Mouse (Mus musculus): Measurements from ENCODE around the gene Birc6. TPM values are rescaled to one million over a fixed set of nuclear protein-coding genes. Genes with fewer than 3 reads are reported as not detected.

Birc6 gene
- polyA plus RNA-seq, 1 experiment from 2014 or later: 108 TPM

DNA sequence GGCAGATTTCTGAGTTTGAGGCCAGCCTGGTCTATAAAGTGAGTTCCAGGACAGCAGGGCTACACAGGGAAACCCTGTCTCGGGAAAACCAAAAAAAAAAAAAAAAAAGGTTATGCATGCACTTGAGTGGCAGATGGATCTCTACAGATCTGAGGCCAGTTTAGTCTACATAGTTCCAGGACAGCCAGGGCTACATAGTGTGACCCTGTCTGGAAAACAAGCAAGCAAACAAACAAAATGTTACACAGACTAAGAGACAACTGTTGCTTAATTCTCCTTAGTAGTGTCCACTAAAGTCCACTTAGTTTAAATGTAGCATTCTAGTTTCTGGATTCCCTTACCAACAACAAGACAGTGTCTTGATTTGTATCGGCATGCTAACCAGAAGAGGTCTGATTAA lies 2.0 kb upstream of the Birc6 start:
- Histone ChIP-seq H3K36me3 (no peaks in the 10 kb centered on the region), H3K4me1 (peaks cover 20% of the 10 kb centered on the region), H3K27me3 (no peaks in the 10 kb centered on the region), H3K9me3 (no peaks in the 10 kb centered on the region), H3K4me3 (no peak overlapping the region), H3K27ac (replicated peaks) (no peak overlapping the region), H3K4me2 (replicated peaks) (no peak overlapping the region), H3K9ac (replicated peaks) (no peak overlapping the region)
- WGBS: 86% methylated on average over 2 of the region's 2 CpGs
- ATAC-seq (ENCODE audit: low FRiP score, low read depth): no peak

DNA sequence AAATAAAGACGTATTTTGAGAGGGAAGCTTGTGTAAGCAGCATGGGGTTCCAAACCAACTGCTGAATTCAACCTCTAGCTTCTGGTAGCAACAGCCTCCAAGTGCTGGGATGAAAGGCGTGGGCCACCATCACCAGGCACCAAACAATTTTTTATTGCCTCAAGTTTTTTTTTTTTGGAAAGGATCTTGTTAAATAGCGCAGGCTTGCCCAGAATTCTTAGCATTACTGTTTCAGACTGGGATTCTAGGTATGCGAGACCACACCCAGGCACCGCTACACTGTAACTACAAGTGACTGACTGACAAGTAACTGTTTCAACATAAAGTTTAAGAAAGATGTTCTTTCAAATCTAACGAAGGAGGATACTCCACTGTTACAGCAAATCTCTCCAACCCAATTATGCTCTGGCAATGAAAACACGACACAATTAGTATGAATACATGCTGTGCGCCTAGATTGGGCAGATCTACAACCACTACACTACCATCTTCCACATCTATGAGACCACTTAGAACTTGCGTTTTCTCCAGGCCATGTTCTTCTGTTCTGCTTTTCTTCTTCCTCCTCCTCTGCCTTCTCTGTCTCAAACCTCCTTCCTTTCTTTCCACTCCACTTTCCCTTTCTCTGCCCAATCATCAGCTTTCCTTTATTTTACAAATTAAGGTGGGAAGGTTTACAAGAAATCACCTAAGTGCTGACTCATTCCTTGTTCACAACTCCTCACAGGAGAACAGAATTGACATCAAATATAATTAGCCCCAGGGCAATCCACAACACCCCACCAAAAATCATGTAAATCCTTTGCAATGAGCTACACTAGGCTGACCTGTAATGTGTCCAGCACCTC lies 1.1 kb upstream of the Birc6 start:
- H3K36me3 ChIP-seq: no peaks in the 10 kb centered on the region
- H3K4me1 ChIP-seq: peaks cover 20% of the 10 kb centered on the region
- no peaks in the 10 kb centered on the region for H3K27me3 ChIP-seq
- peak overlapping the region; percentile 95 for H3K27ac ChIP-seq (replicated peaks)
- no peaks in the 10 kb centered on the region for H3K9me3 ChIP-seq
- peak overlapping the region; percentile 61 for H3K4me2 ChIP-seq (replicated peaks)
- H3K4me3 ChIP-seq: peak overlapping the region; percentile 97
- peak overlapping the region; percentile 74 for H3K9ac ChIP-seq (replicated peaks)
- ATAC-seq (ENCODE audit: low FRiP score, low read depth): peak; percentile 0; the same call in 1 of the 2 replicates
- WGBS: 89% methylated on average over 9 of the region's 9 CpGs

DNA sequence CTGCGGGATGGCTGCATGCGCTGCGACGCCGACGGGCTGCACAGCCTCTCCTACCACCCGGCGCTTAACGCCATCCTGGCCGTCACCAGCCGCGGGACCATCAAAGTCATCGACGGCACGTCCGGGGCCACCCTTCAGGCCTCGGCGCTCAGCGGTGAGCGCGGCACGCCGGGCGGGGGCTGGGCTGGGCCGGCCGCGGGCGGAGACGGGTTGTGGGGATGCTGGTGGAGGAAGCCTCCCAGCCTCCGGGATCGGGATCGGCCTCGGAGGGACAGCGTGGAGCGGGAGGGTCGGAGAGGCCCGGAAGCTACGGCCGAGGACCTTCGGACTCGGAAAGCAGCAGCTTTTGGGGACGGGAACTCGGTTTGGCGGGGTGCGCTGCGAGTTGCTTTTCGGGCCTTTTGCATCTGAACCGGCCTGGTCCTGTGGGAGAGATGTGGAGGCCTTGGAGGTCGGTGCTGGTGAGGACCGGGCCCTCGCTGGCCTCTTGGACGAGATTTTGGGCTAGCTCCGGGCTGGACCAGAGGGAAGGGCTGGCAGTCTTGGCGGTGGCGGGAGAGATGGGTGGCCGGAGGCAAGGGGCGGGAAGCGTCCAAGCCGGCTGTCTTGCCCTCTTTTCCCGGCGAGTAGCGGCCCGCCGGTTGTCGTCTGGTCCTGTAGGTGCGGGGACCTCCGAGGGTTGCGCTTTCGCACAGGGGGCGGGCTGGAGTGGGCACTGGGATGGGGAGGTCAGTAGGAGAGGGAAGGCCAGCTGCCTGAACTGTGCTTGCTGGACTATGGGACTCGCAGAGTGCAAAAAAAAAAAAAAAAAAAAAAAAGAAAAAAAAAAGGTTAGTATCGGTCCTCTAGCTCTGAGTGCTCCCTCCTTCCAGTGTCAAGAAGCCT lies 795 bp downstream of the Birc6 start:
- peaks cover 20% of the 10 kb centered on the region for H3K4me1 ChIP-seq
- no peaks in the 10 kb centered on the region for H3K9me3 ChIP-seq
- peak overlapping the region; percentile 88 for H3K4me2 ChIP-seq (replicated peaks)
- no peaks in the 10 kb centered on the region for H3K36me3 ChIP-seq
- under 1% methylated on average over 72 of the region's 72 CpGs for WGBS
- H3K27ac ChIP-seq (replicated peaks): peak overlapping the region; percentile 99
- H3K27me3 ChIP-seq: no peaks in the 10 kb centered on the region
- peak overlapping the region; percentile 97 for H3K4me3 ChIP-seq
- ATAC-seq (ENCODE audit: low FRiP score, low read depth): peak; percentile 68
- H3K9ac ChIP-seq (replicated peaks): peak overlapping the region; percentile 98

DNA sequence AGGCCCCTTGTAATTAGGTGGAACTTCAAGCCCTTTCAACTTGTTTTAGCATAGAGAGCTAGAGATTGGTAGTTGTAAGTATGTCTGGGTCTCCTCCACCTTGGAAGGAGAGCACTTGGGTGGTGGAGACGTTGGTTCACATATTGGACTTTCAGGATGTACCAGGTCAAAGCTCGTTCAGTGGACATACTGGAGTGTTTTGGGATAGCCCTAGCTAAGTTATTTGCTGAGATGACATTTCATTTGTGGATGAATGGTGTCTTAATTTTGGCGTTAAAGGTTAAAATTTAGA lies 1.4 kb downstream of the Birc6 start:
- Histone ChIP-seq H3K9me3 (no peaks in the 10 kb centered on the region), H3K27me3 (no peaks in the 10 kb centered on the region), H3K4me3 (peak overlapping the region; percentile 97), H3K9ac (replicated peaks) (peak overlapping the region; percentile 98), H3K27ac (replicated peaks) (peak overlapping the region; percentile 99; the same call in 1 of the 2 replicates), H3K4me1 (peaks cover 20% of the 10 kb centered on the region), H3K36me3 (no peaks in the 10 kb centered on the region), H3K4me2 (replicated peaks) (peak overlapping the region; percentile 88)
- no peak for ATAC-seq (ENCODE audit: low FRiP score, low read depth)
- WGBS: 19% methylated on average over 3 of the region's 3 CpGs

DNA sequence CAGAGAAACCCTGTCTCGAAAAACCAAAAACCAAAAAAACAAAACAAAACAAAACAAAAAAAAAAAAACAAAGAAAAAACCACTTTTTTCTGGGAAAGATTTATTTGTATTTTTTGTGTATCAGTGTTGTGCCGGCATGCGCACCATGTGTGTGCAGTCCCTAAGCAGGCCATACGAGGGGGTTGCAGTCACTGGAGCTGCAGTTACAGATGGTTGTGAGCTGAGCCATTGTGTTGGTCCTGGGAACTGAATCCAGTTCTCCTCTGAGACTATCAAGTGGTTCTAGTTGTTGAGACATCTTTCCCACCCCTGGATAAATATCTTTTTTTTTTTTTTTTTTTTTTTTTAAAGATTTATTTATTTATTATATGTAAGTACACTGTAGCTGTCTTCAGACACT lies 6.9 kb downstream of the Birc6 start:
- ATAC-seq (ENCODE audit: low FRiP score, low read depth): no peak
- 88% methylated on average over 4 of the region's 4 CpGs for WGBS
- H3K4me1 ChIP-seq: peaks cover 9% of the 10 kb centered on the region

DNA sequence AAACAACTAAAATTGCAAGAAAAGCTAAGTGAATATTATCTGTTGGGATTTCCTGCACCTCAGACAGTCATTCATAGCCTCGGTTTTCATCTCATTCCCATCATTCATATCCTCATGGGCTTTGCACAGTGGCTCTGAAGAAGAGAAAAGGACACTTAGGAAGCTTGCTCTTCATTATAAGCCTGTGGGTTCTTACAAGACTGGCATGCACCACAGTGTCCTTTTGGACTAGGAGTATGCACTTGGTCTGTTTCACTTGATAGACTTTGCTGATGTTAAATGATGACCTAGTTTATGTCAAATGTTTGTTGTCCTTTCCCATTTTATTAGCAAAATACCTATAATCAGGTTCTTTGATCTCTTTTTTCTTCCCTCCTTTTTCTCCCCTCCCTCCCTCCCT lies 9.4 kb downstream of the Birc6 start:
- no peak overlapping the region for H3K4me2 ChIP-seq (replicated peaks)
- H3K27ac ChIP-seq (replicated peaks): no peak overlapping the region
- H3K4me1 ChIP-seq: no peaks in the 10 kb centered on the region
- H3K36me3 ChIP-seq: no peaks in the 10 kb centered on the region
- H3K9me3 ChIP-seq: no peaks in the 10 kb centered on the region
- H3K4me3 ChIP-seq: no peak overlapping the region
- no peak overlapping the region for H3K9ac ChIP-seq (replicated peaks)
- WGBS: 79% methylated on average over 1 of the region's 1 CpGs
- H3K27me3 ChIP-seq: no peaks in the 10 kb centered on the region
- no peak for ATAC-seq (ENCODE audit: low FRiP score, low read depth)

More for the DNA sequence above, 6.9 kb downstream of the Birc6 start:
- H3K9me3 ChIP-seq: no peaks in the 10 kb centered on the region
- no peak overlapping the region for H3K9ac ChIP-seq (replicated peaks)
- no peak overlapping the region for H3K27ac ChIP-seq (replicated peaks)
- H3K36me3 ChIP-seq: no peaks in the 10 kb centered on the region
- H3K4me3 ChIP-seq: no peak overlapping the region
- no peak overlapping the region for H3K4me2 ChIP-seq (replicated peaks)
- H3K27me3 ChIP-seq: no peaks in the 10 kb centered on the region

DNA sequence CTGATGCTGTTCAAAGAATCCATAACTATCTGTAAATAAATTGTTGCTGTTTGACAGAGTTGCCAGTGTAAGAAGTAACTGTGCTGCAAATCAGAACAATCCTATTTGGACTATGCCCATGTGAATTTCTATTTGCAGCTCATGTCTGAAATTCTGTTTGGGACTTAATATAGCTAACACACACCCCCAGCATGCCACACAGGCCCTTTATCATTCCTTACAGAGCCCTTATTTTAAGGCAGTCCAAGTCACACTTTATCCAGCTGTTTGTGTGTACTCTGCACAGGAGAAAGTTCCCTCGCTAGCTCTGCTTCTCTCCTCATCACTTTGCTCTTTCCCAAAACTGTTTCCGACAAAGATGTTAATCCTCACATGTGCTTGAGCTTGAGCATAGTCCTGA lies 15.5 kb downstream of the Birc6 start:
- H3K4me1 ChIP-seq: no peaks in the 10 kb centered on the region
- H3K4me2 ChIP-seq (replicated peaks): no peak overlapping the region
- H3K9me3 ChIP-seq: no peaks in the 10 kb centered on the region
- H3K9ac ChIP-seq (replicated peaks): no peak overlapping the region
- H3K4me3 ChIP-seq: no peak overlapping the region
- no peak for ATAC-seq (ENCODE audit: low FRiP score, low read depth)
- WGBS: 93% methylated on average over 2 of the region's 2 CpGs
- H3K36me3 ChIP-seq: peaks cover 27% of the 10 kb centered on the region
- H3K27me3 ChIP-seq: no peaks in the 10 kb centered on the region
- H3K27ac ChIP-seq (replicated peaks): no peak overlapping the region

DNA sequence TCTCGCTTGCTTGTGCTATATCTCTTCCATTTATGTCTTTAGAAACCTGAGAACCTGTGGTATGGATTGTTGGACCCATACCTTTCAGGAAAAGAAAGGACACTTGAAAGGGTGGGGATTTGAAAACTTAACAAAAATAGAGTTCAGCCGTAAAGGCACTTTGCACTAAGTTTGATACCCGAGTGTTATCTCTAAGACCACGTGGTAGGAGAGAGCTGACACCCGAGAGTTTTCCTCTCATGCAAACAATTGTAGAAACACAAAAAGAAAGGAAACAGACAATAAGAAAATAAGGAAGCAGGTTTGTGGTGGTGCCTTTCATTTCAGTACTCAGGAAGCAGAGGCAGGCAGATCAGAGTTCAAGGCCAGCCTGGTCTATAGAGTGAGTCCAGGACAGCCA lies 26.0 kb downstream of the Birc6 start:
- H3K9me3 ChIP-seq: no peaks in the 10 kb centered on the region
- peaks cover 10% of the 10 kb centered on the region for H3K36me3 ChIP-seq
- no peaks in the 10 kb centered on the region for H3K27me3 ChIP-seq
- H3K4me2 ChIP-seq (replicated peaks): no peak overlapping the region
- no peak for ATAC-seq (ENCODE audit: low FRiP score, low read depth)
- no peak overlapping the region for H3K9ac ChIP-seq (replicated peaks)
- 91% methylated on average over 5 of the region's 5 CpGs for WGBS
- no peak overlapping the region for H3K27ac ChIP-seq (replicated peaks)
- no peaks in the 10 kb centered on the region for H3K4me1 ChIP-seq
- H3K4me3 ChIP-seq: no peak overlapping the region

DNA sequence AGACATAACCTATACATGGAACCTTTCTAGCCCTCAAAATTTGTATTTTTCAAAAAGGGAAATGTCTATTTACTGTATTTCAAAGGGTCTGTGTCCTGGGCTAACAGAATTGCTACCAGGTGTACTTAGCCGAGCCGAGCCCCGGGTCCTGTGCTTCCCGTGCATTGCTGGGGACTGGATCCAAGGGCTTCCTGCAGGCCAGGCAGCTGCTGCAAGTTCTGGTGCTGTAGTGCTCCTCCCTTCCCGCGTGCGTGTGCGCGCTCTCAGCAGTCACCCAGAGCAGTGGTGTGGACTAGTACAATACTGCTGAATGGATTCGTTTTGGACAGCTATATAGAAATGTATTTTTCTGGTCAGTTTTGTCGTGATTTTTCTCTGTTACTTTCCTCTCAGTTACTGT lies 31.8 kb downstream of the Birc6 start:
- no peak overlapping the region for H3K4me3 ChIP-seq
- peaks cover 24% of the 10 kb centered on the region for H3K36me3 ChIP-seq
- WGBS: 92% methylated on average over 11 of the region's 11 CpGs
- no peak for ATAC-seq (ENCODE audit: low FRiP score, low read depth)
- no peak overlapping the region for H3K27ac ChIP-seq (replicated peaks)
- H3K27me3 ChIP-seq: no peaks in the 10 kb centered on the region
- H3K4me1 ChIP-seq: no peaks in the 10 kb centered on the region
- H3K4me2 ChIP-seq (replicated peaks): no peak overlapping the region
- H3K9ac ChIP-seq (replicated peaks): no peak overlapping the region
- H3K9me3 ChIP-seq: no peaks in the 10 kb centered on the region

DNA sequence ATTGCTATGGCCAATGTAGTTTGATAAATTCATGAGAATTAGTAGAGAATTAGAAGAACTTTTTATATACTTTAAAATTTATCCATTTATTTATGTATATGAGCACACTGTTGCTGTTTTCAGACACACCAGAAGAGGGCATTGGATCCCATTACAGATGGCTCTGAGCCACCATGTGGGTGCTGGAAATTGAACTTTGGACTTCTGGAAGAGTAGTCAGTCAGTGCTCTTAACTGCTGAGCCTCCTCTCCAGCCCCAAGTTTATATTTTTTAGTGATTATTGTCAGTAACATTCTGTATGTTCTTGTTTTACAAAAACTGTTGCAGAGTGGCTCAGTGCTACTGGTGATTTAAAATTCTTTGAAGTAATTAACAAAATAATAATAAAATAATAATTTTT lies 36.1 kb downstream of the Birc6 start:
- H3K9me3 ChIP-seq: no peaks in the 10 kb centered on the region
- no peak overlapping the region for H3K4me2 ChIP-seq (replicated peaks)
- no peak for ATAC-seq (ENCODE audit: low FRiP score, low read depth)
- H3K4me3 ChIP-seq: no peak overlapping the region
- H3K9ac ChIP-seq (replicated peaks): no peak overlapping the region
- H3K27ac ChIP-seq (replicated peaks): no peak overlapping the region
- no peaks in the 10 kb centered on the region for H3K27me3 ChIP-seq
- peaks cover 50% of the 10 kb centered on the region for H3K36me3 ChIP-seq
- no peaks in the 10 kb centered on the region for H3K4me1 ChIP-seq

DNA sequence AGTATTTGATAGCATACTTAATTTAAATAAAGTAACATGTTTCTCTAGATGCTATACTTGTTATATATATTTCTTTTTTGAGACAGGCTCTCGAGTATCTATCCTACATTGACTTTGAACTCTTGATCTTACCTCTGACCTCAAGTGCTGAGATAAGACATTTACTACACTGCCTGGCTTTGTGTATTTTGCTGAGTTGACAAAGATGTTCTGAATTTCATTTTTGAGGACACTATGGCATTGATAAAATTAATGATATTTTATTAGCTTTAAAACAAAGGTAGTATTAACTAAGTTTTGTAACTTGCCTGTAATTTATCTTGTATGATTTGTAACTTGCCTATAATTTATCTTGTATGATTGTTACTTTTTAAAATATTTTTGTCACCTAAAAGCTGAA lies 41.1 kb downstream of the Birc6 start:
- Histone ChIP-seq H3K9ac (replicated peaks) (no peak overlapping the region), H3K9me3 (no peaks in the 10 kb centered on the region), H3K27me3 (no peaks in the 10 kb centered on the region), H3K36me3 (peaks cover 29% of the 10 kb centered on the region), H3K27ac (replicated peaks) (no peak overlapping the region), H3K4me1 (no peaks in the 10 kb centered on the region), H3K4me2 (replicated peaks) (no peak overlapping the region), H3K4me3 (no peak overlapping the region)
- no peak for ATAC-seq (ENCODE audit: low FRiP score, low read depth)
- 96% methylated on average over 1 of the region's 1 CpGs for WGBS

DNA sequence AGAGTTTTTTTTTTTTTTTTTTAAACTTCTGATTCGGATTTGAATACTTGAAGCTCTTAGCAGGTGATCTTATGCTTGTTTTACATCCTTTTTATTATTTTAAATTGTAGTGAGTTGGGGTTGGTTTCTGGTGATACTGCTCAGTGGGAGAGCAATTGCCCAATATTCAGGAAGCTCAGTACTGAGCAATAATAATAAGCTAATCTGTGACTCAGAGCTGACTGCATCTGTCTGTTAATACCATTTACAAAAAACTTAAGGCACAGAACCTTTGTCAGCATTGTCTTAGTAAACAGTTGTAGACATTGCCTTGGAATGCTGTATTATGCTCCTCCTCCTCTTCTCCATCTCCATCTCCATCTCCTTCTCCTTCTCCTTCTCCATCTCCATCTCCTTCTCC lies 42.5 kb downstream of the Birc6 start:
- no peaks in the 10 kb centered on the region for H3K4me1 ChIP-seq
- H3K4me2 ChIP-seq (replicated peaks): no peak overlapping the region
- H3K9ac ChIP-seq (replicated peaks): no peak overlapping the region
- peaks cover 29% of the 10 kb centered on the region for H3K36me3 ChIP-seq
- WGBS: 68% methylated on average over 1 of the region's 1 CpGs
- no peak overlapping the region for H3K4me3 ChIP-seq
- ATAC-seq (ENCODE audit: low FRiP score, low read depth): no peak
- no peaks in the 10 kb centered on the region for H3K27me3 ChIP-seq
- H3K27ac ChIP-seq (replicated peaks): no peak overlapping the region
- H3K9me3 ChIP-seq: no peaks in the 10 kb centered on the region

Measured in midbrain, embryonic 12.5 days (tissue).